Comparison of ENCODE assay signal across 8 mouse cellular contexts in genomic region chr2:139220757-139221400, GRCm38 (mm10).
DNase-seq lines count a peak whose midpoint lies in the region; ATAC-seq and TF ChIP-seq lines count a peak whose summit lies in the region.

No protein-coding gene starts in this region.

- no peak for TF ChIP-seq CTCF in layer of hippocampus, adult 2 months (conservative IDR thresholded peaks at IDR 0.05)
- no peak for TF ChIP-seq CTCF in intestine, postnatal 0 days (IDR thresholded peaks at IDR 0.05; ENCODE audit: low read depth)

- no peaks in the 10 kb centered on the region for H3K9me3 ChIP-seq in forebrain, embryonic 13.5 days (replicated peaks)
- H3K9me3 ChIP-seq in intestine, postnatal 0 days (ENCODE audit: control insufficient read depth), result no peaks in the 10 kb centered on the region

- ATAC-seq in forebrain, embryonic 13.5 days, result peak; percentile 75
- ATAC-seq in intestine, postnatal 0 days, result no peak
- no peak for ATAC-seq in monocyte, adult 5-6 weeks (replicated peaks; ENCODE audit: insufficient number of reproducible peaks, low FRiP score, low TSS enrichment, poor library complexity, severe bottlenecking)

- DNase-seq in layer of hippocampus, adult 2 months (ENCODE audit: low spot score in 2 of 2), result peak in 1 of 2 experiments; percentile 11
- no peak for DNase-seq in layer of hippocampus, adult 11-12 months (ENCODE audit: low spot score)
- peak; percentile 14 for DNase-seq in neural tube, embryonic 10.5 days (ENCODE audit: extremely low spot score, low spot score)
- no peak for DNase-seq in natural killer cell, adult 2 months (ENCODE audit: low spot score in 2 of 2)
- no peak for DNase-seq in gastrocnemius, adult 8-10 months (ENCODE audit: low spot score in 2 of 2)

- H3K27me3 ChIP-seq in forebrain, embryonic 13.5 days, result no peaks in the 10 kb centered on the region
- H3K27me3 ChIP-seq in intestine, postnatal 0 days (replicated peaks; ENCODE audit: control insufficient read depth, insufficient read depth, low read length), result no peaks in the 10 kb centered on the region

- 41% methylated on average over 9 of the region's 9 CpGs for WGBS in forebrain, embryonic 13.5 days
- WGBS in intestine, postnatal 0 days, result 45% methylated on average over 9 of the region's 9 CpGs

- H3K27ac ChIP-seq in layer of hippocampus, adult 2 months, result peak overlapping the region; percentile 66
- no peak overlapping the region for H3K27ac ChIP-seq in forebrain, embryonic 13.5 days
- H3K27ac ChIP-seq in intestine, postnatal 0 days (ENCODE audit: low read depth, low read length), result peak overlapping the region; percentile 28; the same call in 1 of the 2 replicates

- H3K4me1 ChIP-seq in forebrain, embryonic 13.5 days, result 0 out of 2 replicates have a peak, but pooled peaks cover 3% of the 10 kb centered on the region
- H3K4me1 ChIP-seq in intestine, postnatal 0 days (replicated peaks; ENCODE audit: control insufficient read depth, insufficient read depth, low read length), result no peaks in the 10 kb centered on the region

- H3K9ac ChIP-seq in forebrain, embryonic 13.5 days, result no peak overlapping the region
- H3K9ac ChIP-seq in intestine, postnatal 0 days (ENCODE audit: low read depth, low read length), result no peak overlapping the region

- no peak overlapping the region for H3K4me3 ChIP-seq in layer of hippocampus, adult 2 months
- no peak overlapping the region for H3K4me3 ChIP-seq in forebrain, embryonic 13.5 days
- H3K4me3 ChIP-seq in intestine, postnatal 0 days (ENCODE audit: low read depth, low read length), result no peak overlapping the region

- H3K36me3 ChIP-seq in forebrain, embryonic 13.5 days (ENCODE audit: poor library complexity, severe bottlenecking), result no peaks in the 10 kb centered on the region
- no peaks in the 10 kb centered on the region for H3K36me3 ChIP-seq in intestine, postnatal 0 days (ENCODE audit: control insufficient read depth, insufficient read depth)

- H3K4me2 ChIP-seq in forebrain, embryonic 13.5 days, result 0 out of 2 replicates have a peak overlapping the region, but pooled peaks have one; percentile 7
- H3K4me2 ChIP-seq in intestine, postnatal 0 days (replicated peaks; ENCODE audit: low read depth), result 0 out of 2 replicates have a peak overlapping the region, but pooled peaks have one; percentile 17
